Mouse (Mus musculus): ENCODE measurements at regions not wholly inside any gene's neighbourhood (a gene's known extent, or its start where the extent isn't known, plus 50 kb on each side); places are given as distances from the start of the nearest gene placed in this dataset.

DNA sequence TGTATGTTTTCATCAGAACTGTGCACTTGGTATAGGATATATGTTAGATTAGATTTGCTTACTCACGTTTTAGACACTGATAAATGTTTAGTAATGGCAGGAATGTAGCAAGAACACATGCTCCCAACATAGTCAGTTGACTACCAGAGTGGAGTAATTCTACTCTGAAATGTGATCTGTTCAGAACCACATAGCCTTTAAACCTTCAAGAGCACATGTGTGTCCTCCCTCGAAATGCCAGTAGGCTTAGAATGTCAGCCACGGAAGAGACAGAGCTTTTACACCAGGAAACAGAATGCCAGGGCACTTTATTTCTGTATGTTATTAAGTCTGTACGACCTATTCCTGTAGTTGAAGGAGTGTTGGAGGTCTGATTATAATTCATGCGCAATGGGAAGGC is 51.3 kb upstream of the Cd28 start:
- no peak for DNase-seq (ENCODE audit: low spot score in 2 of 2)

DNA sequence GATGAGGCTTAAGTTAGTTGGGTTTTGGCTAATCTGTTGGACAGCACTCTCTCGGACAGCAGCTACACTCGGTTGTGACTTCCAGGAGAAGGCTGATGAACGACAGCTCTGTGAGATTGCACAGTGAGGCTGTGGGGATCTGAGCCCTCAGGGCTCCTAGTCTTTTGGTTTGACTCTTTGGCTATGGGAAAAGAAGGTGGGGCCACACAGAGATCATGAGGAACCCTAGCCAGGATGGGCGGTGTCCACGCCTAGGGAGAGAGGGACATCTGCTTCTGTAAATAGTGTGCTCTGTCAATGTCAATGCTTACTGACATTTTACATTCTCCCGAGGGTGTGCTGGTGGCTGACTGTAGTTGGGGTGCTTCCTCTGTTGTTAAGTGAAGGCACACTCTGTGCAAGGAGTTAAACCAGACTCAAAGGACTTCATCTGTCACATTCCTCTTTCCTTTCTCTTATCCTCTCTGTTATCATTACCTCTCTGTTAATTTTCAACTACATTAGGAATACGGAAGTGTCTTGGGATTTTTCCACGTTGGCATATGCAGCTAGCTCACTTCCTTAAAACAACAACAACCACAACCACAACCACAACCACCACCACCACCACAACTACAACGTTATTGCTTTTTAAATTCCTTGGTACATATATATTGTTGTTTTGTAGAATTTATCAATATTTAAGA is 54.2 kb upstream of the Cd28 start:
- no peak for DNase-seq (ENCODE audit: low spot score in 2 of 2)

DNA sequence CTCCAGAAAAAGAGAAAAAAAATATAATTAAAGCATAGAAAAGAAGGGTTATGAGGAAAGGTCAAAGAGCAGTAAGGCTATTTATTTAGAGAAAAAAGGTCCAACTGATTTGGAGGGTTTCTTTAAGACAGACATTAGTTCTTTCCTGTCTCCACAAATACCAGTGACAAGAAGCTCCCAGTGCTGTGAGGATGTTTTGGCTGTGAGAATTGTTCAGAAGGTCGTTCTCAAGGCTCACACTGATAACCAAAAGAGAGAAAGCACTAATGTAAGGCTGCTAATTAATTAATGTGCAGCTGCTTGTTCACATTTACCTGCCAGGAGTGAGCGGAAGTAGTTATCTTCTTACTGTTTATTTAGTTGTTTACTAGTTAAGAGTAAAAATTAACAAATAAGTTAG is 54.7 kb upstream of the Cd28 start:
- DNase-seq (ENCODE audit: low spot score in 2 of 2): no peak

DNA sequence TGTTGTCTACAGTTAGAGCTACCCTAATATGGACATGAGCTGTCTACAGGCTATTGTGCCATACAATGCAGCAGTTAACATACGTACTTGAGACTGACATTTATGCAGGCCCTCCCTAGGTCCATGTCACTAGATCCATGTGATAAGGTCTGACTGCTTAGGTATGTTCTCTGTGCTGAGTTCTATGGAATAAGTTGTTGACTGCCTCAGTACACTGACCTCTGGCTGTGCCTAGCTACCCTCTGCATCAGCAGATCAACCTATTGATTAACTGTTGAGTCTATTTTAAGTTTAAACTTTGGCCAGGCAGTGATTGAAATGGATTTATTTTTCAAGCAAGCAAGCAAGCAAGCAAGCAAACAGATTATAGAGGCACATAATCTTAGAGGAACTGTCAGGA is 57.0 kb upstream of the Cd28 start:
- no peak for DNase-seq (ENCODE audit: low spot score in 2 of 2)

DNA sequence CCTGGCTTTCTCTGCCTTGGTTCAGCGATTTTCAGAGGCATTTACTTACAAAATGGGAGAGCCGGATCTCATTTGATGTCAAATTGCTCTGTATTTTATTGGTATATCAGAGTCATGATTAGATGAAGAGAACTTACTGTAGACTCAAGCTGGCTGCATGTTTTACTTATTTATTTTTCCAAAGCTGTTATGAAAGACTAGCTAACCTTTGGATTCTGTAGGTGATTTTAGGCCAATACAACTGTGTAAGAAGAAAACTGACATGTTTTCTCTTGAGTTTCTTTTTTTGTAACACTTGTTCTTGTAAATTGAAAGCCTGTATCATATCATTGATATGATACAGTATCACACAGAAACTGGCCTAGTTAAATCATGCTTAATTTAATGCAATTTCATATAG is 57.6 kb upstream of the Cd28 start:
- no peak for DNase-seq (ENCODE audit: low spot score in 2 of 2)

DNA sequence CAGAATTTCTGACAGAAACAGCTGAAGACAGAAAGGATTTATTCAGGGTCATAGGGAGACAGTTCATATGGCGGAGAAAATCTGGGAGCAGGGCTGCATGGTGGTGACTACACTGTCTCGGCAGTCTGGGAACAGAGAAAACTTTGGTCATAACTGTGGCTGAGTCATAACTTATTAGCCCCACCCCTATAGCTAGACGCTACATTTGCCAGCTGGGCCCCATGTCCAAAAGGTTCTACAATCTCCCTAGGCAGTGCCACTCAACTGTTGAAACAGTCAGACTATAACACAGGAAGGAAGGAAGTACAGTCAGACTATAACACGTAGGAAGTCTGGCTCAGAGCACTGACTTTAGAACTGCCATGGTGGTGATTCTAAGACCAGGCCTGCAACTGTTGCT is 58.2 kb upstream of the Cd28 start:
- no peak for DNase-seq (ENCODE audit: low spot score in 2 of 2)

DNA sequence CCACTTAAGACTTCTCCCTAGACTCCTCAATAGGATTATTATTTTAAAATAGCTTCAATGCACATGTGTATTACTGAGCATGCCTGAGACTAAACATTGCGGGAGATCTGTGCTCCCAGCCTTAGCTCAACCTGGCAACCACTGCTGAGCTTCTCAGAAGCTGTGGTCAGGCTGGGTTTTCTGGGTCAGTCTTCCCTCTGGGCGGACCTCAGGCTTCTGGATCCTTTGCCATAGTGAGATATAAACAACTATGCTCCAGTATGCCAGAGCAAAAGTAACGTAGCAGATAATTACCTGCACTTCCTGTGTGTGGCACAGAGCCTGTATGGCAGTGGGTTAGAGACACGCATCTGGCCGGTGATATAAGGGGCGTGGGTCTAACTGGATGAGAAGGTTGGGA is 59.1 kb upstream of the Cd28 start:
- DNase-seq (ENCODE audit: low spot score in 2 of 2): no peak

DNA sequence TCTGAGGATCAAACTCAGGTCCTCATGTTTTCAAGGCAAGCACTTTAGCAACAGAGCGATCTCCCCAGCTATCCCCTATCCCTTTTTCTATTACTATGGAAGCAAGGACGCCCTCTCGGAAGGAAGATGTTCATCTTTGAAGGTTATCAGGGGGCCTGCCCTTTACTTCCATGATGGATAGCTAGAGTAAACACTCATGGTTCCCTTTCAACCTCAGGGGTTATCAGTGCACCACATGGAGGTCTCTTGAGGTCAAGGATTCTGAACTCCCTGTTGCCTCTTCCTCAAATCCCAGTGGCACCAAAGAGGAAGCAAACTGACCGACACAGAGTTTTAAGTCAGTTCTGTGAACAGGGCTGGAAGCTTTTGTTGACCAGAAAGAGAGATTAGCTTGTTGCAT is 59.6 kb upstream of the Cd28 start:
- DNase-seq (ENCODE audit: low spot score in 2 of 2): no peak

DNA sequence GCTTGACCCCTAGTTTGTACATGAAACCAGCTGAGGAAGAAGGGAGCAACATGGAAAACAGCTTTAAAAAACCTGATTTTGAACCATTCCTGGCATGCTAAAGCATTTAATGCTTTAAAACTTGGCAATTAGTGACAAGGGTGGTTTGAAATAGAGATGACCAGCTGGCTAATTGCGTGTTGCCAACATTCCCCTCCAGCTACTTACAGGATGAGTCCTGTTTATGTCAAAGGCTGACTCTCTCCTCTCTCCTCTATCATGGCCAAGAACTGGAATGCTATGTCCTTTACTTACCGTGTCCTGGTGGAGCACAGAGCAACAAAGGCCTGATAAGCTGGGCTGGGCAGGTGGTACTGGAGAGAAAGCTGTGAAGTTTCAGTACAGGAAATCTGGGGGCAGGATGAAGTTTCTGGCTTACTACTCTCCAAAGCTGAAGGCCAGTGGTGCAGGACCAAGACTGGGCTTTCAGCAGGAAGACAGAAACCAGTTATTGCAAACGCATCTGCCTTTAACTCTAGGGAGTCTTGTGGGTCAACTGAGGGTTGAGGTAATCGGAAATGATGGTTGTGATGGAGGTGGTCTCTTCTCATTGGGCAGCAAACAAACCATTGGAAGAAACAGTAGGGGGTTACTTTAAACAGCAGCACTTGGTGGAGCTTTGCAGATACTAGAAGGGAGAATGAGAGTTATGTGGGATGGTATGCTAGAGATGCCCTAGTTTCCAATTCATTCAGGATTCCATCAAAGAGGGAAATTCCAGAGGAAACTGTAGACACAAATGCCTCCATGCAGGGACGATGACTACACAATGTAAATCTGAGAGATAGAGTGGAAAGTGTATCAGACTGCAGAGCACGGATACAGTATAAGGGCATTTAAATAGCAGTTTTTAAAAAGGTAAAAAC is 60.7 kb upstream of the Cd28 start:
- DNase-seq (ENCODE audit: low spot score in 2 of 2): no peak

DNA sequence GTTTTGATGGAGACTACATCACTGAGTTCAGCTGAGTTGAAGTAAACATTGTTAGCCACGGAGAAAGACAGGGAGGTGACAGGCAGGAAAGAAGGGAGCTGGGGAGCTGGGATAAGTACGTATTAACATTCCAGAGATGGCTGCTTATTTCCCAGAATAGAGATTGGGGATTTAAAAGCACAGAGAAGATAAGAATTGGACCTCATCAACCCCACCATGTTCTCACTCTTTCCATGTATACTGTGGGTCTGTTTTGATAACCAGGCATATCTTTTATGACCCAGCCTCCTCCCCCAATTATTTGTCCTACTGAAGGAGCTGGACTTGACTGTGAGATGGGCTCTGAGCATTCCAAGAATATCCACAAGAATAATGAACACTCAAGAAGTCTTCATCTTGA is 61.4 kb upstream of the Cd28 start:
- DNase-seq (ENCODE audit: low spot score in 2 of 2): no peak

DNA sequence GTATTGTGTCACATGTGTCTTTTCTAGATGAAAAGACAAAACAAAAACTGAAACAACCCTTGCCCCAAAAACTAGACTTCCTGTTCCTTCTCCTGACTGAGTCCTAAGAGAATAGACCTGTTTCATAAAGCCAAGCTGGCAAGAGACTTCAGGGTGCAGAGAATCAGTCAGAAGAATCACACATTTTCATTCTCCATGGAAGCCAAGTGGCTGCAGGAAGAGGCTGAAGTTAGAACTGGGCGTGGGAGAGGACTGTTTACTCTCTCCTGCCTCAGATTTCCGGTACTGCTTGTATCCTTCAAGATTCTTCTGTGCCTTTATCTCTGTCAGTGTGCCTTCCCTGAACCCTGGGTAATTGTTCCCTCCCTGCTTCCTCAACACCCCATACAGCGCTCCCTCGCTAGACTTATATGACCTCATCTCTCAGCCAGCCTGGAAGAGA is 64.0 kb upstream of the Cd28 start:
- no peak for DNase-seq (ENCODE audit: low spot score in 2 of 2)

DNA sequence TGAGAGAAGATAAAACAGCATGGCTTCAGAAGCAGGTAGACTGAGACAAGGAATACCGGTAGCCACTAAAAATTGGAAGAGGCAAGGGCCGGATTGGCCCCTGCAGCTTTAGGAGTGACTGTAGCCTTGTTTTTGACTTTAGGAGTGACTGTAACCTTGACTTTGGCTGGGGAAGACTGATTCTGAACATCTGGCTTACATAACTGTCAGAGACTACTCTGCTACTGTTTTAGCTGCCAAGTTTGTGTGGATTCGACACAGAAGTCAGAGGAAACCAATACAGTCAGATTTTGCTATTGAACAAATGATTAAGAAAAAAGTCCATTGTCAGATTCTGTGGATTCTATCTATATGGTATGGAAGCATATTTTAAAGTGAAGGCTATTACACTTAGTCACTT is 66.4 kb upstream of the Cd28 start:
- DNase-seq (ENCODE audit: low spot score in 2 of 2): no peak

DNA sequence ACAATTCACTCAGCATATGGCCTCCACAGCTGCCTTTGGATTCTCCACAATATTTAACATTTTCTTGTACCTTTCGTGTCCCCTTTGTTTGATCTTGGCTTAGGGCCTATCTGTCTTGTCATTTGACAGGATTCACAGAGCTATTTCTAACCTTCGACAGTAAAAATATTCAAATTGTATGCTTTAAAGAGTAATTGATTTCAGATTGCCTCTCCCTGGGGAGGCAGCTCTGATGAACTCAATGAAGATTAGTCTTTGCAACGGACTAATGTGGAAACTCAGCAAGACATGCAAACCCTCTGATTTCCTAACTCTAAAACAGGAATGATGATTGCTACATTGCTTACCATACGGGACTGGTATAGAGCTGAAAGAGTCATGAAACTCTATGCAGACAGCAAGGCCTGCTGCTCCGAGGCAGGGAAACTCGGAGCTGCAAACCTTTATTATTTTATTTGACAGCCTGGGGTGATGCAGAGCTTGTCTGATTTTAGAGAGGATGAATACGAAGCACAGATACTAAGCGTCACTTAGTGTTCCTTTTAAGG is 67.2 kb upstream of the Cd28 start:
- DNase-seq (ENCODE audit: low spot score in 2 of 2): no peak

DNA sequence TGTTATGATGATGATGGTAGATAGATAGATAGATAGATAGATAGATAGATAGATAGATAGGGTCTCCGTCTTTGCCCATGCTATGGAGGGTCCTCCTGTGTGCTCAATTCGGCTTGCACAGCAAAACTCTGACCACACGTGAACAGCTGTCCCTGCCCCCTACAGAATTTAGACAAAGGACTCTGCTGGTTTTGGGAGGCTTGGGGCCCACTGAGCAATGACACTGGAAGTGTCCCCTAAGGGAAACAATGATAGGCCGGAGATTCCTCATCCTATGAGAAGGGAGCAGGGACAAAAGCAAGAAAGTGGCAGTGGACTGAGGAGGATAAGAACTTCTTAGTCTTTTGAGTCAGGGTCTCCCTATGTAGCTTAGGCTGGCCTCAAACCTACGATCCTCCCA is 69.8 kb upstream of the Cd28 start:
- no peak for DNase-seq (ENCODE audit: low spot score in 2 of 2)

DNA sequence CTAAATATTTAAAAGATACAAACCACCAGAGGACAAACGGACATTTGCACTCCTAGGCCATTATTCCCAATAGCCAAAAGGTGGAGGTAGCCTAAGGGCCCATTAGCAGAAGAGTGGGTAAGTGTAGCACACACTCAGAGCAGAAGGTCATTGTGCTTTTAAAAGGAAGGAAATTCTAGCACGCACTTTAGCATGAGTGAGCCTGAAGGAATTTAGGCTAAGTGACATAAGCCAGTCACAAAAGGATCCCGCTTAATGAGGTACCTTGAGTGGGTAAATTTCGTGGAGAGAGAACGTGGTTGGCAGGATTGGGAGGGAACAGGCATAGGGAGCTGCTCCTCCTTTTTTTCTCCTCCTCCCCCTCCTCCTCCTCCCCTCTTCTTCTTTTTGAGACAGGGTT is 70.4 kb upstream of the Cd28 start:
- no peak for DNase-seq (ENCODE audit: low spot score in 2 of 2)

DNA sequence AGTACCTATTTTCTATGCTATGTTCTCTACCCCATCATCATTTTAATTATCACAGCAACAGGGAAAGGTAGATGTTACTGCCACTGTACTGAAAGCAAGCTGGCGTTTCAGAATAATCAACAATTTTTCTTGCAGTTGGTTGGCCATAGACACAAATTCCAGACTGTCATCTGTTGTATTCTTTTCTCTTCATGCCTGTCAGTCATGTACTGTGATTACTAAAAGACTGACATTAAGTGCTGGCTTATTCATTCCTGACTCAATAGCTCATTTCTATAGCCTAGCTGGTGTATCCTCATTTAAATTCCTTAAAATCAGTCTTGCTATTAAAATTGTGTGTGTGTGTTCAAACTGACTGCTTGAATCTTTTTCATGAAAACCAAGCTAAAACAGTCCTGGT is 71.4 kb upstream of the Cd28 start:
- DNase-seq (ENCODE audit: low spot score in 2 of 2): no peak

DNA sequence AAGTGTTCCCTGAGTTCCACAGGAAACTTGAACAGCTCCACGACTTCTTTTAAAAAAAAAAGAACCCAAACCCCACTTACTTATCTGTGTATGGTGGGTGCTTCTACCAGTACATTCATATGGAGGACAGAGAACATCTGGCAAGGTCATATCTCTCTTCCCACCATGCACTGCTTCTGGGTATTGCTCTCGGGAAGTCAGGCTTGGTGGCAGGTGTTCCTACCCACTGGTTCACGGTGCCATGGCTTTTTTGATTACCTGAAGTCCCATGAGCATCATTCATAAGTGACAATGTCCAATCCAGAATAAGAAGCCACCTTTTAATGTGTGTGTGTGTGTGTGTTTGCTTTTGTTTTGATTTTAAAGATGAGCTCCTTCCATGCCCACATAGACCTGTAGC is 73.8 kb upstream of the Cd28 start:
- DNase-seq (ENCODE audit: low spot score in 2 of 2): no peak

DNA sequence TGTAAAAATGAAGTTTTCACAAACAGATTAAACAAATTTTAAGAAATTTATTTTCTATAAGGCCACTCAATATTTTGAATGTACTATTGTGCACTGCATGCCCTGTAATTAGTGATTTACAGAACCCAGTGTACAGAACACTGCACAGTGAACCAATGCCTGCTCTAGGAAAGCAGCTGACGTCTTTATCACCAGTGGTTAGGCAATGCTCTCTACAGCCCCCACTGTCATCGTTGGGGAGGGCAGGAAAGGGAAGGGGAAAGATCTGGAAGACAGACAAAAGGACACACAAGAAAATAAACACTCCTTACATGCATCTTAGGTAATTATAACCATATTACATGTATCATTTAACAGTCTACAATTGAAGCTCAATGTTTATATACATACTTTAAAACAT is 74.4 kb upstream of the Cd28 start:
- DNase-seq (ENCODE audit: low spot score in 2 of 2): no peak

DNA sequence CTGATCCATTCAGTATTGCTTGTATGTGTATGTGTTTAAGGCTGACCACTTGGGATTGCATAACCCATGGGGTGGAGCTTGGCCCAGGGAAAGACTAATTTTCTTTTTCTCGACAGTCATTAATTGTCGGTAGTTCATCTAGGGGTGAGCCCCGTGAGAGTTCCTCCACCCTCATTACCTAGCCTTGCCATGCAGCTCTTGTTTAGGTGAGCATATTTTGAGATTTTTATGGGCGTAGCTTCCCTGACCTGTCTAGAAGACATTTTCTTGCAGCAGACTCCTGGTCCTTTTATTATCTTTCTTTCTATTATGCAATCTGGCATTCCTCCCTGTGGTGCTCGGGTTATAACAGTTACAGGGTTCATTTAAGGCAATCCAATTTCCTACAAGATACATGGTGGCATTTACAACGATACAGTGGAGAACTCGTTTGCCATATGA is 74.4 kb upstream of the Raph1 start:
- no peak for DNase-seq (ENCODE audit: low spot score in 2 of 2)

DNA sequence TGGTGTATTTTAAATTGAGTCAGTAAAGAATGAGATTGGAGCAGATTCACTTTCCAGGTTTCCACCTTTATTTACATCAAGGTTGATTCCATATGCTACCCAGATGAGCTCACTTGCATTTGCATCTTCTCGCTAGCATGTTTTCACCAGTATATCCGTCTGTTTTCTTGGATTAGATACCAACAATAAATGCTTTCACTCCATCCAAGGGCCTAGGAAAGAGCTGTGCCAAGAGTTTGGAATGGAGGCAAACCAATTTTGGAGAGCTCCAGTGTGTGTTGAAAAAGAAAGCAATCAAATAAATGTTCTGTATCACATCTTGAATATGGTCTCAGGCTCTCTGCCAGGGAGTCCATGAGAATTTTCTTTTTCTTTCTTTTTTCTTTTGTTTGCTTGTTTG is 72.6 kb upstream of the Raph1 start:
- no peak for DNase-seq (ENCODE audit: low spot score in 2 of 2)

DNA sequence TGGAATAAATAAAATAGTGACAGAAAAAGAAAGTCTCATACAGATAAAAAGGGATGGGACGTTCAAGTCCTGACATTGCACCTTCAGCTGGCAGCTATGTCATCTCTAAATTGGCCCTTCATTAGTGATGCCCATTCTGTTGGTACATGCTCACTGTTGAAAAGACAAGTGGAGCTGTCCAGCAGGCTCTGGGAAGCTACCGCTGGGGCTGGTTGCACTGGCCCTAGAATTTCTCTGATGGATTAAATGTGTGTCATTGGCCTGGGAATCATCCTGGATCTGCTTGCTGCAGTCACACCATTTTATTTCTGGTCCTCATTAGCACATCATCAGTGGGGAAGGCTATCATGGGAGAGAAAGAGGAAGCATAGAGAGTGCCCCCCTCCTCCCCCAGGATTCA is 72.2 kb upstream of the Raph1 start:
- DNase-seq (ENCODE audit: low spot score in 2 of 2): no peak

DNA sequence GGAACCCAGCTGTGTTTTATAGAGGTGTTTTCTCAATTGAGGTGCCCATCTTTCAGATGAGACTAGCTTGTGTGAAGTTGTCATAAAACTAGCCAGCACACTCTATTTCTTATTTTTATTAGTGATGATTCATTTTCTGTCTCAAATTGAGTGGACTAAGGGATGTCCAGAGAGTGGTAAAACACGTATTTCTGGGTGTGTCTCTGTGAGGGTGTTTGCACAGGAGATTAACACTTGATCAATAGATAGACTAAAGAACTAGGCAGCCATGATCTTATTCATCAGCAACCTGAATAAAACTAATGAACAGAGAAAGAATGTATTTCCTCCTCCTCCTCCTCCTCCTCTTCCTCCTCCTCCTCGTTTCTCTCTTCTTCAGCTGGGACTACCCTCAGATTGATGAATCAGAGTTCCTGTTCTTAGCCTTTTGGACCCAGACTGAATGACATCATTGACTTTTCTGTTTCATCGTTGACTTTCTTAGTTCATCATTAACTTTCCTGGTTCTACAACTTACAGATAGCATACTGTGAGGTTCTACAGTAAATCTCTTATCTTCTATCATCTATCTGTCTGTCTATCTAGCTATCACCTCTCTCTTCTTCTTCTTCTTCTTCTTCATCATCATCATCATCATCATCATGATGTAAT is 70.0 kb upstream of the Raph1 start:
- no peak for DNase-seq (ENCODE audit: low spot score in 2 of 2)
